Mouse (Mus musculus) natural killer cell, adult 2 months (primary cell): ENCODE data around the gene Sec11a.
A peak's percentile ranks its signal among the peaks of the same experiment; 100 is the strongest.

ENCODE experiments used
- DNase-seq, 2 experiments: peaks; one replicate each; pipeline ENCODE4 v3.0.0; 2022; ENCODE audit warnings: low spot score in 2 of 2

Gene Sec11a

DNA sequence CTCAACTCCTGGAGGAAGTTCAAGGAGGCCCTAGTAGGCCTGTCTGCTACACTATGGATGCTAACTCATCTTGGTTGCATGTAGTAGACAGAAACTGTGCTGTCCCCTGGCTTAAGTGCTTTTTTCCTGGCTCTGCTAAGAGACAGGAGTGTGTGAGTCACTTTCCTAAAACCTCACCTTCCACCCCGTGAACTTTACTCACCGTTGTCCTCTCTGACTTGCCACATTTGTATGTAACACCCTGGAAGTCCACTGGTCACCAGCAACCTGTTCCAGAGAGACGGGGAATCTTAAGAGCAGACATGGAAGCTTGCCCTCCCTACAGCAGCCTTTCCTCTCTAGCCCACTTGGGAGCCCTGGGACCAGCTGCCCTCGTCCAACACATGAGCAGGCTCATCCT, 49.9 kb downstream of the Sec11a start:
- no peak for DNase-seq

DNA sequence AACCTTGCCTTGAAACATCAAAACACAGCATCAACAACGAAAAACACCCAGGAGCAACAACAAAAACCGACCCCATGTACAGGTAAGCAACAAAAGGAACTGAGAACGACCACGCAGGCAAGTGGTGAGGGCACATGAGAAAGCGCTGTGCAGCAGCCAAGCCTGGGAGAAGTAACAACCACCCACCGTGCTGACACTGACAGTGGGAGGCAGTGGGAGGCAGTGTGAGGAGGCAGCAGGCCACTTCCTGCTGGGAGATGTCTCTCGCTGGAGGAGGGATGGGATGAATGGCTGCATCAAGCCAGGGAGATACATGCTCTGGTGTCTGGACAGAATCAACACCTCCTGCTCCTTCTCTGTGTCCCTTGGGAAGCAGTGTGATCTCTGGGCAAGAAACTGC, 50.4 kb downstream of the Sec11a start:
- DNase-seq: no peak

DNA sequence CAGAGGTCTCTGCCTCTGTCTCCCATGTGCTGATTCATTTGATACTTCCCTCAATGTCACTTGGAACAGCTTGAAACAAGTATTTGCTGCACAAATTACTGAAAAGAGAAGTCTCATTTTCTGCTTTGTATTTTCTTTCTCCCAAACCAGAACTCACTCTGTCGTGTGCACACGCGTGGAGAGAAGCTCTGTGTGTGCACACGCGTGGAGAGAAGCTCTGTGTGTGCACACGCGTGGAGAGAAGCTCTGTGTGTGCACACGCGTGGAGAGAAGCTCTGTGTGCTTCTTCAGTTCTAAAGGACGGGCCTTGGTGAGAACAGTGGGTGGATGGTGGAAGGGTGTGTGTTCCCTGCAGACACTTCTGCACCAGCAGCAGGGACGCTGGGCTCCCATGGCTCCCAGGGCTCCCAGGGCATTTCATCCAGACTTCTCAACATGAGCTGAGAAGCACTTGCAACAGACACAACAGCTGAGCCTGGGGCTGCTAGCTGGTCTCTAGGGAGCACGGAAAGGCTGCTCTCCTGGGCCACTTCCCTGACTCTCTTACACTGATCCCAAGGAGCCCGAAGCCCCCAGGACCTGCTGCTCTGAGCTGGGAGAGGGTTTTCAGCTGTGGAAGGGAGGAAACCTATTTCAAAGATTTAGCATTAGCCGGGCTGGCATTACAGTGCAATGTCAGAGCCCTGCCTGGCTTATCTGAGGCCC, 52.6 kb downstream of the Sec11a start:
- no peak for DNase-seq

DNA sequence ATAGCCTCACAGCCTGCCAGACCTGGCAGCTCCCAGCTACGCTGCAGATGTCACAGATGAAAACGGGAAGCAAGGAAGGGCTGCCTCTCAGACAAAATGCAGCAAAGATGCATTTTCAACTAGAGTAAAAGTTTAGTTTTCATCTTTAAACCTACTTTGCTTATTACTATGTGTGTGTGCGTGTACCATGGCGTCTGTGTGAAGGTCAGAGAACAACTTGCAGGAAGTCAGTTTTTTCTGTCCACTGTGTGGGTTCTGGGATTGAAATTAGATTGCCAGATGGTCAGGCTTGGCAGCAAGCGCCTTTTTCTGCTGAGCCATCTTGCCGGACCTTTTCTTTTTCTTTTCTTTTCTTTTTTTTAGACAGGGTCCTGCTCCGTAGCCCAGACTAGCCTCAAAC, 53.4 kb downstream of the Sec11a start:
- no peak for DNase-seq

DNA sequence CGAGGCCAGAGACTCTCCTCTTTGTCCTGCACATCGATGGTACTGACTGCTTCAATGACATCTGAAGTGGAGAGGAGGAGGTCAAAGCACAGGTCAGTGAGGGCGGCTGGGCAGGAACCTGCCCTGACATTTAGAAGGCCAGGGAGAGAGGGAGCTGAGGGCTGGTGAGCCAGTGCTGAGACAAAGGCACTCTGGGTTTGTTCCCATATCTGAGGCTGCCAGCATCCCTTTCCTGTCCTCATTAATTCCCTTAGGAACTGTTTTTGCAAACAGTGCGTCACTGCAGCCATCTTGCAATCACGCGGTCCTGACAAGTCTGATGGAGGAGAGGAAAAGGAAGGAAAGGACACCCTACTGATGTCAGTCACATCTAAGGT, 53.8 kb downstream of the Sec11a start:
- no peak for DNase-seq

DNA sequence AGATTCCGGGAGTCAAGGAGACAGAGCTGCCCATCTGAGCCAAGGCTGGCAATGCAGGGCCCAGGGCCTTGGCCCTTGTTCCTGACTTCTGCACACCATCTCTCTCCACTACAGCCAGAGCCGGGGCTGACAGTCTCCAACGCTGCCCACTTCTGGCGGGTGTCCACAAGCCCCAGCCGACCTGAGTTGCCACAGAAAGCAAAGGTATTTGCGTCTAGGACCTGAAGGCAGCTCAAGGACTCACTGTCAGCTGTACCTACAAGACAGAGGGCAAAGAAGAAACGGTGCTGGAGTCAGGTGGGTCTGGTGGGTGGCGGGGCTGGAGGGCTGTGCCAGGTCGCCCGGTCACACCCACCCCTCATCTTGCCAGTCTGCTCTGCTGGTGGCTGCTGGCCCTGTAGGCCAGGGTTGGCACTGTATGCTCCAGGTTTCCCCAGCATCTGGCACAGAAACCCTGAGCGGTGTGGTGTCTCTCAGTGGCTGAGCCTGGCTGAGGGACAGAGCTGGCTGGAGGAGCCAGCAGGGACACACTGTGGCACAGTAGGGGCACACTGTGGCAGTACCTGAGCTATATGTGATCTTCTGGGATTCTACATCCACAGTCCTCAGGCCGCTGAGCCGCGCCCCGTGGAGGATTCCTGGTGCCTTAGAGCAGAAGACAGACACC, 54.4 kb downstream of the Sec11a start:
- DNase-seq: no peak

DNA sequence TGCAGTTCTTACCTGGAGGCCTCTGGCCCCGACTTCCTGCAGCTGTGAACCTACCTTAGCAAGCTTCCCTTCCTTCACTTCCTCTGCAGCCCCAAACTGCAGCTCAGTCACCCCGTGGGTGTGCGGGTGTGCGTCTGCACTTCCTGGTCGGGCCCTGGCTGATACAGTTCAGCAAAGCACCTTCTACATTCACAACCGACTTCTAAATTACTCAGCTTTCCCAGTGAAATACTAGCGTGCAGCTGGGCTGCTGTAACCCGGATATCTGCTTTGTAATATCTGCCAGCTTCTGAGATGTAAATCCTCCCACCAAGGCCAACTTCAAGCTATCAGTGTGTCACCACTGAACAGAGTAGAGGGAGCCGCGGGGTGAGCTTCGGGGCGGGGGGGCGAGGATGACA, 57.7 kb downstream of the Sec11a start:
- DNase-seq: peak; percentile 66 to 71

DNA sequence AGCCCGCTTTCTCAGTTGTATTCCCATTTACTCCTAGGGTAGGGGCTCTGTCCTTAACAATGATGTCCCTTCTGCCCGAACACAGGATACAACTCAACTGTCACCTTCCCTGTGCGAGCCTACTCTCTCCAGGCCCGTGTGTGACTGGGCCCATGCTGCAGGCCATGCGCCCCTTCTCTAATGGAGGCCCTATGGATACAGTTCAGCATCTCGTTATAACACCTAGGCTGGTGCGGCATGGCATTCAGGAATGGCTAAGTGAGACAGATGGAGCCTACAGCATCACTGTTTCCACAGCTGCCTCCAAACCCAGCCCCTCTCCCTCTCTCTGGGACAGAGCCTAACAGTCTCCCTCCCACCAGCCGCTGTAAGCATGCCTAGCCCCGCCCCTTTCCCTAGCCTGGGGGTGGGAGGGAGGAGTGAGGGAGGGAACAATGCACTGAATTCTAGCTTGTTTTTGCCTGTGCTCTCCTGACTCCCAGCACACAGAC, 58.5 kb downstream of the Sec11a start:
- no peak for DNase-seq

DNA sequence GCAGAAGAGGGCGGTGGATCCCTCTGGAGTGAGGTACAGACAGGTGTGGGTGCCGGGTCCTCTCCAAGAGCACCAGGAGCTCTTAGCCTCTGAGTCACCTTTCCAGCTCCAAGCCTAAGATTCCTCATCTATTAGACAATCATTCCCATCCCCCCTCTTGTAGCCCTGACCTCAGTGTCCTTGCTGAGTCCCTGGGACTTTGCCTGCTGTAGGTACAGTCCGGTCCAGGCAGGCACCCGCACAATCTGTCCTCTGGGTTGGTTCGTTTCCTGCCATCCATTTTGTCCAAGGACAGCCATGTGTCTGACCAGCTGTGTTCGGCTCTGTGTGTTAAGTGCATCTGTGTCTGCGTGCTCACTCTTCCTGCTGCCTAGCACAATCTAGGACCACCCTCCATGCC, 59.0 kb downstream of the Sec11a start:
- DNase-seq: no peak

DNA sequence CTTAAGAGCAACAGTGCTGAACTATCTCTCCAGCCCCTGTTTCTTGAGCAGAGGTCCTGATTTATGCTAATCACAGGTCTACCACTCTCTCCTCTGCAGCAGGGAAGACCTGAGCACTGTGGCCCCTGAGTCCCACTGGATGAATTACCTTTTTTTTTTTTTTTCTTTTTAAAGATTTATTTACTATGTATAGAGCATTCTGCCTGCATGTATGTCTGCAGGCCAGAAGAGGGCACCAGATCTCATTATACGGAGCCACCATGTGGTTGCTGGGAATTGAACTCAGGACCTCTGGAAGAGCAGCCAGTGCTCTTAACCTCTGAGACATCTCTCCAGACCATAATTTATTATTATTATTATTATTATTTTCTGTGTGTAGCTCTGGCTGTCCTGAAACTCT, 61.9 kb downstream of the Sec11a start:
- peak; percentile 22 to 43 for DNase-seq

DNA sequence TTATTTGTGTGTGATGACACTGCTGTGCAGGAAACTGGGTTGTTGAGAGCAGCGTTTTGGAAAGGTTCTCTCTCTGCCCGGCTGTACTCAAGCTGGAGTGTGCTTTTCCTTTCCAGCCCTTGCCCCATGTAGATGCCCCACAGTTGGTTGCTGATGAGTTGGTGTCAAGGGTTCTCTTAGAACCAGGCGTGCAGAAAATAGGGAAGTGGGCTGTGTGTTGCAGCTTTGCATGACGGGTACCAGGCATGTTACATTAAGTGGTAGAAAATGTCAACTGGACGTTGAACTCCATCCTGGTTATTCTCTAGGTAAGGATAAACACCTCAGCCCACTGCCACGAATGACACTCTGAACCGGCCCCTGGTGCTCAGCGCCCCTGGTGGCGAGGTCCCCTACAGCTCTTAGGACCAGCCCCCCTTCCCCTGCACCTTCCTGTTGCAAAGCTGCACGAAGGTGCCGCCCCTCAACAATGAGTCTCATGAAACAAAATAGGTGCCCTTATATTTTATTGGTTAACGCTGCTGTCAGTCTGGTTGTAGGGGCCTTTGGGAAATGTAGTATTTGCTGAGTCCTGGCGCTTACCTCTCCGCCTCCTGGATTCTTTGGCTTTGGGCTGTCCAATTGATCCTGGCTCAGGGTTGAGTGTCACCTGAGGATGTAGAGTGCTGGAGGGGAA, 64.6 kb downstream of the Sec11a start:
- peak; percentile 60 to 75 for DNase-seq

DNA sequence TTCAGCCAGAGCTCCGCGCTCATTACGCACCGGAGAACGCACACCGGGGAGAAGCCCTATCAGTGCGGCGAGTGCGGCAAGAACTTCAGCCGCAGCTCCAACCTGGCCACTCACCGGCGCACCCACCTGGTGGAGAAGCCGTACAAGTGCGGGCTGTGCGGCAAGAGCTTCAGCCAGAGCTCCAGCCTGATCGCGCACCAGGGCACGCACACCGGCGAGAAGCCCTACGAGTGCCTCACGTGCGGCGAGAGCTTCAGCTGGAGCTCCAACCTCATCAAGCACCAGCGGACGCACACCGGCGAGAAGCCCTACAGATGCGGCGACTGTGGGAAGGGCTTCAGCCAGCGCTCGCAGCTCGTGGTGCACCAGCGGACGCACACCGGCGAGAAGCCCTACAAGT, 71.9 kb downstream of the Sec11a start:
- DNase-seq: no peak

DNA sequence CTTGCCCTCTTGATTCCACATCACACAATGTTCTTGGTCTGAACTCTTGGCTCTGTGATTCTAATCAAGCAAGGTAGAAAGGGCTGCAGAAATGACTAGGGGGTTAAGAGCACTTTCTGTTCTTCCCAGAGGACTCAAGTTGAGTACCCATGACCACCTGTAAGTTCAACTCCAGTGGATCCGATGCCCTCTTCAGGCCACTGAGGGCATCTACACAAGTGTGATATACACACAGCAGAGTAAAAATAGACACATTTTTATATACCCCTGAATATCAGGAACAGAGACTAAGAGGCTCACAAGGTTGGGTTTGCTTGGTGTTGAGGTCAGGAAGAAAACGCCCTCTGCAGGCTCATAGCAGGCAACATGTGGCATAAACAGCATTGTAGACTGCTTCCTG, 73.9 kb downstream of the Sec11a start:
- no peak for DNase-seq

DNA sequence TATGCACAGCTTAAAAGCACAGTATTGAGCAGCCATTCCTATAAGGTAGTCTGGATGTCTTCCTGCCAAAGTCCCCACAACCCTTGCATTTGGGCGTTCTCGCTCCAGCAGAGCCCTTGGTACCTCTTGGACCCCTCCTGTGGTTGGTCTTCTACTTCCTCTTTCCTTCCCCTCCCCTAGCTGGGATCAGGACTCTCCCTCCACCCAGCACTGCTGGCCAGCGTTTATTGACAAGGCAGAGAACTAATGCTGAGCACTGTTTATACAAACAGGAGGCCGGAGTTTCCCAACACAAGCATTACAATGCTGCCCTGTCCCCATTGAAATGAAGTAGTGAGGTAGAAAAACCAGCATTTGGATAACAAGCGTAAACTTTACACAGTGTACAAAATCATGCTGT, 74.5 kb downstream of the Sec11a start:
- DNase-seq: no peak

DNA sequence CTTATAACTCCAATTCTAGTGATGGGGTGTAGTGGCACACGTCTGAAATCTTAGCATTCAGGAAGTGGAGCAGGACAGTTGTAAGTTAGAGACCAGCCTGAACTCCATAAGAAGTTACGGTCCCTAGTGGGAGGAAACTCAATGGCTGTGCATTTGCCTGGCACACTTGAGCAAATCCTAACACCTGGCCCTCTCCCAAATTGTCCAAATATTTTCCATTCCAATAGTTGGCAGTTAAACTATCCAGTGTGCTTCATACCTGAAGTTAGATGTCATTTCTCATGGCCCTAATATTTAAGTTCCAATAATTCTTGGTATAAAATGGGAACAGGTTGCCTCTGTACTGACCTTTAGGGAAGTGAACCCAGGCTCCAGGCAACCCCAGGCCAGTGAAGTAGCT, 78.9 kb downstream of the Sec11a start:
- DNase-seq: no peak

DNA sequence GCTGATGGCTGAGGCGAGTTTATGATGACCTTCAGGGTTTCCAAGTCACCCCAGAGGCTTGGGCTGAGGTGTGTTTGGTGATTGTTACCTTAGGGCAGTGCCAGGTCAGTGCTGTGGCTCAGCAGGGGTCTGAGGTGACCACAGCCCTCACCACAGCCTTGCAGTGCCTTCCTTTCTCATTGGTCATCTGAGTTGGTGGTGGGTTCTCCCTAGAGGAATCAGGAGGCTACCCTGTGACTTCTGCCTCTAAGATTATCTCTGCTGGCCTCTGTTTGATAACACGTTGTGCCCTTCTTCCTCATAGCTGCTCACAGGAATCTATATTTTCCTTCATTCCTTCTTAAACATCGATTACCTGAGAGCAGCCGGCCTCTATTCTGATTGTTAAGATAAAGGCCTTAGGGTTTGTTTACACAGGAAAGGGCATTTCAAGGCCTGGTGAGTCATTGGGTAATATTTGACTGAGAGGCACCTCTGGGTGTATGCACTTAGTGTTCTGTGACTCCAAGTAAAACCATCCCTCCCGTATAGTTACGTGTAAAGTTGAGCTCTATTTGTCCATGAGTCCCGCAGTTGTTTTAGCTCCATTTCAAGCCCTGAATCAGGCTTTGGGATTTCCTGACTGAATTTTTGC, 80.9 kb downstream of the Sec11a start:
- DNase-seq: peak in 1 of 2 experiments; percentile 35

DNA sequence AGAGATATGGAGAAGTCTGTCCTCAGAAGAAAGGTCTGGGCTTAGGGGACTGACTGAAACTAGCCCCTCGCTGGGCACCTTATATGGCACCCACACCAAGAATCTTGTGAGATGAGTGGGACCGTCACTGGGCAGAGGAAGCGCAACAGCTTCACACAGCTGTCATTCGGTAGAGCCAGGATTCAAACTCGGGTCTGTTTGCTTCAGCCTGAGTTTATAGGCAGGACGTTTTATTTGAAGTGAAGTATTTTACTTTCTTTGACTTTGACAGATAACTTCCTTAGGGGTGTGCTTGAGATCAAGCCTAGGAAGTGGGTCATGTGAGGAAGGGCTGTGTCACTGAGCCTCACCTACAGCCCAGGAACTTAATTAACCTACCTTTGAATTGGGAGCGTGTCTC, 82.1 kb downstream of the Sec11a start:
- no peak for DNase-seq

DNA sequence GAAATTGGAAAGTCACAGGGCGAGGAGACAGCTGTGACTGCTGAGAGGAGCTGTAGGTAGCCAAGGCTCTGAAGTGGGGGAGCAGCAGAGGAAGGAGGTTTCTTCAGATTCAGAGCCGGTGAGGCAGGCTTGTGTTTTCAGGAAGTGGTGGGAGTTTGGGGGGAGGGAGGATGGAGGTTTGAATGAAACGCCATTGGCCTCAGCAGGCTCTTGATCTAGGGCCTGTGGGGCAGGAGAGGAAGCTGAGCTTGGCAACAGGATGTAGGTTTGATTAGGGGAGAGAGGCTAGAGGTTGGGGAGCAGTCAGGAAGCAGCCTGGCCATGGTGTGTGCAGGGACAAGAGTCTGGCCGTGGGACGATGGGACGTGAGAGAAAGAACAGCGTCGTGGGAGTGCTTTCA, 82.7 kb downstream of the Sec11a start:
- peak; percentile 67 to 69 for DNase-seq

DNA sequence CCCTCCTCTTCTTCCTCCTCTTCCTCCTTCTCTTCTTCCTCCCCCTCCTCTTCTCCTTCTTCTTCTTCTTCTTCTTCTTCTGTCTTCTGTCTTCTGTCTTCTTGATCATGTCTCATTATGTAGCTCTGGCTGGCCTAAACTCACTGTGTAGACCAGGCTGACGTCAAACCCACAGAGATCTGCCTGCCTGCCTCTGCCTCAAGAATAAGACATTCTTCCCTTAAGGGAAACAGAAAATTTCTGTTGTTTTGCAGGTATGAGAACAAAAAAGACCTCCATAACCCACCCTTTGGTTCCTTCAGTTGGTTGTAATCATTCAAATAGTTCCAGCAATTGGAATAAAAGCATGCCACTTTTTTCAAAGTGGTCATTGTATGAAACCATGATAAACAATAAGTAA, 83.4 kb downstream of the Sec11a start:
- DNase-seq: no peak

DNA sequence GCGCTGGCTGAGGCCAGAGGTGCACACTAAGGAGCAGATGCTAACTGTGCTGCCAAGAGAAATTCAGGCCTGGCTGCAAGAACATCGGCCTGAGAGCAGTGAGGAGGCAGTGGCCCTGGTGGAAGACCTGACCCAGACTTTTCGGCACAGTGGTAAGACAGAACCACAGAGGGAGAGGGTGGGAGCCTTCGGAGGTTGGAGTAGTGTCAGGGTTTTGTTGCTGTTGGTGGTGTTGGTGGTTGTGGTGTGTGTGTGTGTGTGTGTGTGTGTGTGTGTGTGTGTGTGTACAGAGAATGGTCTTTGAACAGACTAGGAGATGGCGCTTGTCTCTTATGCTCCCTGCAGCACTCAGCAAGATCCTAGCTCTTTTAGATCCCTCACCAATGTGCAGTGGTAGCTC, 84.1 kb downstream of the Sec11a start:
- no peak for DNase-seq

DNA sequence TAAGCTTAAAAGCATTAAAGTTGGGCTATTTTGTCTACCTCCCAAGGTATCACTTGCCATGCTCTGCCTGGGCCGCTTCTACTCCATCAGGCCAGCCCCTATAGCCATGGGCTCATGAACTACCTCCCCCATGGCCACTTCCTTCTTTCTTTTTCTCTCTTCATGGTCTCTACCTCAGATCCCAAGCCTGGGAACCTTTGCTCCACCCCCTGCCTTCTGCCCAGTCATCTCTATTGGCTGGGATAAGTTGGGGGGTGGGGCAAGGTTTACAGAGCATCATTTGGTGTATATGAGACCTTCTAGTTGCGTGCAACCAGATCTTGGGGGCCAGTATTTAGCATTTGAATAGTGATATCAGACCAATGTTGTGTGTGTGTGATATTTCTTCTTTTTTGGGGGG, 85.1 kb downstream of the Sec11a start:
- DNase-seq: no peak

DNA sequence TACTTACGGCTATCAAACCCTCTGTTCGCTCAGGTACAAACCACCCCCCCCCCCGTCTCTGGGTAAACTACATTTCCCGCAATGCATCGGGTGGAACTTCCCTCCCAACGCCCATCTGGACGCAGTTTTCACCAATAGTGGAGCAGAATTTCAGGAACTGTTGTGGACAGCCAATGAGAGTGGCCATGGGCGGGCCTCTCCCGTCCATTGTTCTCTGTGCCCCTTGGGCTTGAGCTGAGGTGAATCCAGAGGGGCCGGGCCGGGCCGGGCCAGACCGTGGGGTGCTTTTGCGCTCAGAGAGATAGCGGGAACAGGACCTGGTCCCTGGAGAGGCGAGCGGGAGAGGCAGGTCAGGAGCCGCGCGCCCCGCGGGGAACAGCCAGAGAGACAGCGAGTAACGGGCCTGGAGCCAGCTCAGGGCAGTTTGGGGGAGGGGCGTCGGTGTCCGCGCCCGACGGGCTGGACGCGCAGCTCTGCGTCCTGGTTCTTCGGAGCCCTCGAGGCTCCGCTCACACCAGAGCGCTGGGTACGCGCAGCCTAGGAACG, 86.8 kb downstream of the Sec11a start, which contains the start of gene Zscan2:
Gene Zscan2, plus strand, starts transcription at position 192 of the 546 bp plus-strand sequence.
- peak; percentile 87 for DNase-seq
